Mouse (Mus musculus): ENCODE data around the gene Rbbp9. TPM values are rescaled to one million over a fixed set of nuclear protein-coding genes. Genes with fewer than 3 reads are reported as not detected.
"Not testable (repeated sequence)": the region's sequence is repeated elsewhere in the genome, so short reads cannot be mapped to it uniquely, and the experiment has no call there.

Gene Rbbp9
- 55.1 and 58.6 TPM in 2 replicates for polyA plus RNA-seq (2014; fragmentation: Nextera tagmentation; extraction: Ambion mirVana)

- peak within 1 kb of the TSS; percentile 55 for H3K4me3 ChIP-seq (replicated peaks; ENCODE audit: low read length)
- peaks cover 10% of the 10 kb centered on the region for H3K4me1 ChIP-seq (replicated peaks; ENCODE audit: control insufficient read depth, insufficient read depth, low read length)
- H3K9ac ChIP-seq = peak within 1 kb of the TSS; percentile 83
- peak within 1 kb of the TSS; percentile 75 for H3K4me2 ChIP-seq (replicated peaks)
- H3K9me3 ChIP-seq (ENCODE audit: control insufficient read depth, low read length) = no peaks in the 10 kb centered on the region
- WGBS = 0% methylated on average over 17 of the region's 17 CpGs
- no peaks in the 10 kb centered on the region for H3K27me3 ChIP-seq (ENCODE audit: control insufficient read depth, insufficient read depth, low read length)
- peak within 1 kb of the TSS; percentile 79 for H3K27ac ChIP-seq
- H3K36me3 ChIP-seq (replicated peaks; ENCODE audit: control insufficient read depth, insufficient read depth) = peaks cover 31% of the 10 kb centered on the region
- ATAC-seq (ENCODE audit: low FRiP score) = peak; percentile 98
- peak; percentile 84 for DNase-seq (ENCODE audit: low spot score)
Observed at GRCm38 (mm10) chr2:144550529-144550928, at the start of gene Rbbp9. Rbbp9 (minus strand) TSS chr2:144550869.

GRCm38 (mm10) chr2:144599831-144600687 lies 49.4 kb upstream of the Rbbp9 start, which contains the start of gene Dtd1:
Dtd1 (plus strand) TSS chr2:144599897.
- WGBS = 2% methylated on average over 50 of the region's 50 CpGs
- Histone ChIP-seq H3K9ac (peak within 1 kb of the TSS; percentile 92), H3K4me1 (replicated peaks; ENCODE audit: control insufficient read depth, insufficient read depth, low read length) (0 out of 2 replicates have a peak, but pooled peaks cover 3% of the 10 kb centered on the region), H3K4me3 (replicated peaks; ENCODE audit: low read length) (peak within 1 kb of the TSS; percentile 66), H3K27ac (peak within 1 kb of the TSS; percentile 82), H3K27me3 (ENCODE audit: control insufficient read depth, insufficient read depth, low read length) (no peaks in the 10 kb centered on the region), H3K9me3 (ENCODE audit: control insufficient read depth, low read length) (no peaks in the 10 kb centered on the region), H3K4me2 (replicated peaks) (peak within 1 kb of the TSS; percentile 57), H3K36me3 (replicated peaks; ENCODE audit: control insufficient read depth, insufficient read depth) (no peaks in the 10 kb centered on the region)
- DNase-seq (ENCODE audit: low spot score) = peak; percentile 83
- peak; percentile 91 for ATAC-seq (ENCODE audit: low FRiP score)

GRCm38 (mm10) chr2:144598006-144598405 lies 47.3 kb upstream of the Rbbp9 start:
- Histone ChIP-seq H3K27me3 (ENCODE audit: control insufficient read depth, insufficient read depth, low read length) (no peaks in the 10 kb centered on the region), H3K27ac (no peak overlapping the region), H3K9ac (no peak overlapping the region), H3K4me2 (replicated peaks) (no peak overlapping the region), H3K4me1 (replicated peaks; ENCODE audit: control insufficient read depth, insufficient read depth, low read length) (0 out of 2 replicates have a peak, but pooled peaks cover 6% of the 10 kb centered on the region), H3K9me3 (ENCODE audit: control insufficient read depth, low read length) (no peaks in the 10 kb centered on the region), H3K4me3 (replicated peaks; ENCODE audit: low read length) (no peak overlapping the region), H3K36me3 (replicated peaks; ENCODE audit: control insufficient read depth, insufficient read depth) (no peaks in the 10 kb centered on the region)
- no peak for DNase-seq (ENCODE audit: low spot score)
- ATAC-seq (ENCODE audit: low FRiP score) = no peak
- WGBS = 77% methylated on average over 2 of the region's 2 CpGs

GRCm38 (mm10) chr2:144593951-144594651 lies 43.4 kb upstream of the Rbbp9 start, which contains the start of gene Smim26:
Smim26 (plus strand) TSS chr2:144594054.
- WGBS = 3% methylated on average over 31 of the region's 31 CpGs

GRCm38 (mm10) chr2:144593036-144593435 lies 42.4 kb upstream of the Rbbp9 start:
- ATAC-seq (ENCODE audit: low FRiP score); DNase-seq (ENCODE audit: low spot score); H3K9me3 ChIP-seq (ENCODE audit: control insufficient read depth, low read length); H3K27me3 ChIP-seq (ENCODE audit: control insufficient read depth, insufficient read depth, low read length); H3K4me2 ChIP-seq (replicated peaks); H3K27ac ChIP-seq; H3K9ac ChIP-seq; H3K4me3 ChIP-seq (replicated peaks; ENCODE audit: low read length); H3K4me1 ChIP-seq (replicated peaks; ENCODE audit: control insufficient read depth, insufficient read depth, low read length): not testable (repeated sequence)
- peaks cover 22% of the 10 kb centered on the region for H3K36me3 ChIP-seq (replicated peaks; ENCODE audit: control insufficient read depth, insufficient read depth)
- WGBS = 65% methylated on average over 8 of the region's 8 CpGs

More at GRCm38 (mm10) chr2:144593951-144594651, 43.4 kb upstream of the Rbbp9 start, which contains the start of gene Smim26:
- Histone ChIP-seq H3K27me3 (ENCODE audit: control insufficient read depth, insufficient read depth, low read length) (no peaks in the 10 kb centered on the region), H3K4me2 (replicated peaks) (peak within 1 kb of the TSS; percentile 62), H3K36me3 (replicated peaks; ENCODE audit: control insufficient read depth, insufficient read depth) (peaks cover 11% of the 10 kb centered on the region), H3K9ac (peak within 1 kb of the TSS; percentile 61), H3K4me3 (replicated peaks; ENCODE audit: low read length) (peak within 1 kb of the TSS; percentile 50), H3K9me3 (ENCODE audit: control insufficient read depth, low read length) (no peaks in the 10 kb centered on the region), H3K27ac (no peak within 1 kb of the TSS), H3K4me1 (replicated peaks; ENCODE audit: control insufficient read depth, insufficient read depth, low read length) (0 out of 2 replicates have a peak, but pooled peaks cover 3% of the 10 kb centered on the region)
- peak; percentile 97 for ATAC-seq (ENCODE audit: low FRiP score)
- DNase-seq (ENCODE audit: low spot score) = peak; percentile 80

- Histone ChIP-seq H3K4me1 (replicated peaks; ENCODE audit: control insufficient read depth, insufficient read depth, low read length) (0 out of 2 replicates have a peak, but pooled peaks cover 2% of the 10 kb centered on the region), H3K27me3 (ENCODE audit: control insufficient read depth, insufficient read depth, low read length) (no peaks in the 10 kb centered on the region), H3K4me3 (replicated peaks; ENCODE audit: low read length) (no peak overlapping the region), H3K9ac (no peak overlapping the region), H3K4me2 (replicated peaks) (no peak overlapping the region), H3K27ac (no peak overlapping the region), H3K9me3 (ENCODE audit: control insufficient read depth, low read length) (no peaks in the 10 kb centered on the region), H3K36me3 (replicated peaks; ENCODE audit: control insufficient read depth, insufficient read depth) (peaks cover 63% of the 10 kb centered on the region)
- WGBS = 86% methylated on average over 4 of the region's 4 CpGs
- no peak for ATAC-seq (ENCODE audit: low FRiP score)
- no peak for DNase-seq (ENCODE audit: low spot score)
Observed at GRCm38 (mm10) chr2:144588723-144589122, 38.1 kb upstream of the Rbbp9 start.

- Histone ChIP-seq H3K27me3 (ENCODE audit: control insufficient read depth, insufficient read depth, low read length) (no peaks in the 10 kb centered on the region), H3K9ac (peak within 1 kb of the TSS; percentile 74), H3K4me2 (replicated peaks) (peak within 1 kb of the TSS; percentile 67), H3K4me1 (replicated peaks; ENCODE audit: control insufficient read depth, insufficient read depth, low read length) (peaks cover 15% of the 10 kb centered on the region), H3K4me3 (replicated peaks; ENCODE audit: low read length) (peak within 1 kb of the TSS; percentile 71), H3K27ac (peak within 1 kb of the TSS; percentile 79), H3K36me3 (replicated peaks; ENCODE audit: control insufficient read depth, insufficient read depth) (peaks cover 14% of the 10 kb centered on the region; the same call in 1 of the 2 replicates), H3K9me3 (ENCODE audit: control insufficient read depth, low read length) (no peaks in the 10 kb centered on the region)
- DNase-seq (ENCODE audit: low spot score) (peak; percentile 97), ATAC-seq (ENCODE audit: low FRiP score) (peak; percentile 98)
- WGBS = under 1% methylated on average over 44 of the region's 44 CpGs
Observed at GRCm38 (mm10) chr2:144555820-144556552, 5.3 kb upstream of the Rbbp9 start, which contains the start of gene Sec23b. Sec23b (plus strand) TSS chr2:144556229.

- Histone ChIP-seq H3K9me3 (ENCODE audit: control insufficient read depth, low read length) (no peaks in the 10 kb centered on the region), H3K36me3 (replicated peaks; ENCODE audit: control insufficient read depth, insufficient read depth) (peaks cover 13% of the 10 kb centered on the region; the same call in 1 of the 2 replicates), H3K27ac (peak overlapping the region; percentile 79), H3K27me3 (ENCODE audit: control insufficient read depth, insufficient read depth, low read length) (no peaks in the 10 kb centered on the region), H3K4me1 (replicated peaks; ENCODE audit: control insufficient read depth, insufficient read depth, low read length) (peaks cover 15% of the 10 kb centered on the region), H3K4me3 (replicated peaks; ENCODE audit: low read length) (peak overlapping the region; percentile 71), H3K4me2 (replicated peaks) (peak overlapping the region; percentile 67), H3K9ac (peak overlapping the region; percentile 59)
- DNase-seq (ENCODE audit: low spot score) = no peak
- no peak for ATAC-seq (ENCODE audit: low FRiP score)
- 3% methylated on average over 14 of the region's 14 CpGs for WGBS
Observed at GRCm38 (mm10) chr2:144555286-144555819, 4.7 kb upstream of the Rbbp9 start.
